Mouse (Mus musculus) T-helper 2 cell (primary cell): ENCODE data around the gene Ankrd65.
"Not testable (repeated sequence)": the region's sequence is repeated elsewhere in the genome, so short reads cannot be mapped to it uniquely, and the experiment has no call there.

Experiments
- in situ Hi-C: fragments of 300-600 bp; cut with MboI, MseI; formaldehyde crosslinking; loops from one replicate; pipeline ENCODE4 v1.15.1; 2025; ENCODE audit warnings: high pct_unique_total_duplicates

Ankrd65 gene

DNA sequence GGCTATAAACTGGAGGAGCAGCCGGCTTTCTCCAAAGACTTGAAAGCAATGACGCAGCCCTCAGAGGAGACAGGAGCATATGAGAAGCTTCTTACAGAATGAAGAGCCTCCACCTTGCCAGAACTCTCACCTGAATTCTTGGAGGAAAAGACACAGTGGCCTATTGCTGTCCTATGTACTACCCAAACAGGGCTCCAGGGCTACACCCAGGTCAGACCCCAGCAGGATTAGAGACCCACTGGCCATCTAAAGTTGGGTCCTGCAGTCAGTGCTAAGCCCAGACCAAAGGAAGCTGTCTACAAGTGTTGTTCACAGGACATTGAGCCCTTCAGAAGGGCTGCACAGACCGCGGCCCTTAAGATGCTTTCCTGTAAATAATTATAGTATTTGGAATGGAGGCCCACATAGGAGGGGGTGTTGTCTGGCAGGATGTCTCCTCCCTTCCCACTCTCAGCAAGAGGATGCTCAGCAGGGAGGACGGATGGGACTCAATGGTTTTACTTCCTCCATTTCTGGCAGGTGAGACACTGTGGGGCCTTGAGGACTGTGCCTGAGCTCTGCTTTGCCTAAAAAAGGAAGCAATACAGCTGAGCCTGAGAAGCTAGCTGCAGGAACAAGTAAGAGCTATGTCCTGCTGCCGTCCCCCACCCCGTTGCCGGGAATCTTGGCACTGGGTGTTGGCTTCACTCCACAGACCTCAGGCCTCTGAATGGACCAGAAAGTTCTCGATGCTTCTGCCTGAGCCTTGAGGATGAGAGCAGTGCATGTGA lies 15.1 kb upstream of the Ankrd65 start:
- in situ Hi-C loops: no loop called here

DNA sequence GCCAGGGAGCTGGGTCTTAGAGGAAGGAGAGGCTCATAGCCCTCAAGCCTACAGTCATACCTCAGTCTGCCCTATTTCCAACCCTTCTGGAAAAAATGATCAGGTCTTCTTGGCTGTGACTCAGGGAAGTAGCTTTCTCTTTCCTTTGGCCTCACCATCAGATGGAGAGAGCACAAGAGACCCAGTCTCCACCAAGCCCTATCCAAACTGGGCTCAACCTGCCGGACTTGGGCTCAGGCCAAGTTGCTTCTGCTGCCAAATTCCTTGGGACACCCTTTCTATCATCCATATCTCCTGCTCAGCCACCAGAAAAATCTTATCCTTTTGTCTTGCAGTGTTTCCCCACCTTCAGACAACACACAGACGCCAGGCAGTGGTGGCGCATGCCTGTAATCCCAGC lies 14.4 kb upstream of the Ankrd65 start:
- in situ Hi-C loops: no loop called here

DNA sequence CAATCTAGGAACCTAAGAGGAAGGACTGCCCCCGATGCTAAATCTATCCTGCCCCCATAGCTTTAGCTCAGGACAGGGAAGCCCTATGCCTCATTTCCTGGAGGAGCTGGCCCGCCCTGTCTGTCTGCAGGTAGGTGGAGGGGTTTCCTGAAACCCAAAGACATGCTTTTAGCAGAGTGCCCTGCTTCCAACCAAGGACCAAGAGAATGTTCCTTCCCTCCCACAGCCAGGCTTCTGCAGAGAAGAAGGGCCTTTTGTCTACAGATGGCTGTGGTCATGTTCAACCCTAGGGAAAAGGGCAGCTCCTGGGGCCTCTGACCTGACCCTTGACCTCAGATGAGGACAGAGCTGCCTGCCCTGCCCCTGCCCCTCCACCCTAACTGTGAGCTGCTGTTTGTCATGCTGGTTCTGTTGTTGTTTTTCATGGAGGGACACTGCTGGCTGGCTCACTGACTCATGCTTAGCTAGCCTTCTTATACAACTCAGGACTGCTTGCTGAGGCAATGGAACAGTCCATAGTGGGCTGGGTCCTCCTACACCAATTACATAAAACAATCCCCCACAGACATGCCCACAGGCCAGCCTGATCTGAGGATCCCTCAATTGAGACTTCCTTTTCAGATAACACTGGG lies 13.4 kb upstream of the Ankrd65 start:
- in situ Hi-C loops: no loop called here

DNA sequence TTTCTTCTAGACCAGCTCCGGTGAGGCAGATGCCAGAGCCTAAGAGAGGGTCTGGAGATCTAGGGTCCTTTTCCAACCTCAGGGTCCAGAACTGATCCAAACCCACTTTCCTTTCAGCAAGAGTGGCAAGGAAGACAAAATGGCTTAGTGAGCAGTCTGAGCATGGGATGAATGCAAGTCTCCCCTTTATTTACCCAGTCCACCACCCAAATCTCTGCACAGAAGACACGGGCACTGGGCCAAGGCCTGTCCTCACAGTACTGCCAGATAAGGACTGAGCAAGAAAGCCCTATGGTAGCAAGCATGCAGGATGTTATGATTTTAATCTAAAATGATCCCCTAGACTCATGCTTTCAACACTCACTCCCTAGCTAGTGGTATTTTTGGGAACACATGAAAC lies 12.4 kb upstream of the Ankrd65 start:
- in situ Hi-C loops: no loop called here

DNA sequence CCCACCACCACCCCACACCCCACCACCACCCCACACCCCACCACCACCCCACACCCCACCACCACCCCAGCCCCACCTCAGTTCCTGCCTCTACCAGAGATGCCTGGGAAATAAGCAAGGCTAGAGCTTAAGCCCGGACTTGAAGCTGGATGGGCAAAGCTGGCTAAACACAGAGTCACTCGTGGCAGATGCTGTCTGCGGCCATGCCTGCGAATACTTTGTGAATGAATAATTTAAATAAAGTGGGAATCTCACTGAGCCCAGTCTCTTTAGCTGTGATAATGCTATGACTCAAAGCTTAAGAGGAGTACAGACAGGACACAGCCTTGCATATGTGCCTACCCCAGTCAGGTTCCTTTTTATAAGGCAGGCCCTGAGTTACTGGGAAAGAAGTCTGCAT lies 10.7 kb upstream of the Ankrd65 start:
- in situ Hi-C loops: no loop called here

DNA sequence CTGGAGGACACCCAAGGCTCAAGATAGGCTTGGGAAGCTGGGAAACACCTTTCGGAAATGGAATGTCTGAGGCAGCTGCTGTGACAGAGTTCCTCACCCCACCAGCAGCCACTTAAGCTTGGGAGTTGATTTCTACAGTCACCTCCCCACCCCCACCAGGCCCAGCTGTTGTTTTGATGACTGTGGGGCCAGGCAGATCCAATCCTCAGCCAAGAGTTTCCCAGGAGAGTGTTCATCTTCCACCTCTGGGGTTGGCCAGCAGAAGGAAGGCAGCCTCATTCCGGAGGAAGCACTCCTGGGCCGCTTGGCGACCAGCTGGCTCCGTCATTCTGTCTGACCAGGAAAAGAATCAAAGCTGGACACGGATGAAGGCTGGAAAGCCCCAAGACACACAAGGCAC lies 9.3 kb upstream of the Ankrd65 start:
- in situ Hi-C loops: no loop called here

DNA sequence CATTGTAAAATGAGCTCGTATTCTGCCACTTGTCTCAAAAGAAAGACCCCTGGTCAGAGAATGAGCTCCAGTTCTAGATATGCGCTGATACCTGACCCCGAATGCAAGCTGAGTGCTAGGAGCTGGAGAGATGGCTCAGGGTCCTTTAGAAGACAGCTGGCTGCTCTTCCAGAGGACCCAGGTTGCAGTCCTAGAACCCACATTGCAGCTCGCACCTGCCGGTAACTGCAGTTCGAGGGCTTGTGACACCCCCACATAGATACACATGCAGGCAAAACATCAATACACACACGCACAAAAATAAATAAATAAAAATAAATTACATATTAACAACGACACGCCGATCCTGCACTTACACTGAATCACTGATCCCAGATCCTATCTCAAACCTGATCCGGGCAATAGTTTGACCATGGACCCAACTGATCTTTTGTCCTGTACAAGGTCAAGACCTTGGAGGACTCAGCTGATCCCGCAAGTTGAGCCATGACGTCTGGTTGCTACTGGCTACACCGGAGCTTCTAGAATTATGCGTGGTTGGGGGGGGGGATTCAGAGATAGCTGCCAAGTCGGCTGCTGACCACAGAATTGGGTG lies 6.7 kb upstream of the Ankrd65 start:
- in situ Hi-C loops: no loop called here

DNA sequence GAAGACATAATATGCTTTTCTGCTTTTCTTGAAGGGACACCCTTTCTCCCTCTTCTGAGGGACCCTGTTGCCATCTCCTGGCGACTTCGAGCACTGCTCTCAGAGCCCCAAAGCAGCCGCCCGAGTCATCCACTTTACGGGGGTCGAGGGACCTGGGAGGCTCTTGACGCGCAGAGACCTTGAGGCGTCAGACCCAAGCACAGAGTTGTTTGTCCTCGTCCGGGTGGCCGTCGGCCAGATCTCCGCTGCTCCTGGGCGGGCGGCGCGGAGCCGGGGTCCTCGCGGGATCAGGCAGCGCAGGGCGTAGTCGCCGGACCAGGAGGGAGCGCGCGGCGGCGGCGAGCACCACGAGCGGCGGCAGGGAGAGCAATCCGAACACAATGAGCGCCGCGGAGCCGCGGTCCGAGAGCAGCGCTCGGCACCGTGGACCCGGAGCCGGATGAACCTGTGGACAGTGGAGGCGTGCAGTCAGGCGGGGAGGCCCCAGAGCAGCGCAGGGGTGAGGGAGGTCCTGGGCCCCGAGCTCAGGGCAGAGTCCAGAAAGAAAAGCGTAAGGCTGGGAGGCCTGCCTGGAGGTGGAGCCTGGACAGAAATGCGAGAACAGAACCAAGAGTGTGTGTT lies 6.0 kb upstream of the Ankrd65 start:
- in situ Hi-C loops: no loop called here

DNA sequence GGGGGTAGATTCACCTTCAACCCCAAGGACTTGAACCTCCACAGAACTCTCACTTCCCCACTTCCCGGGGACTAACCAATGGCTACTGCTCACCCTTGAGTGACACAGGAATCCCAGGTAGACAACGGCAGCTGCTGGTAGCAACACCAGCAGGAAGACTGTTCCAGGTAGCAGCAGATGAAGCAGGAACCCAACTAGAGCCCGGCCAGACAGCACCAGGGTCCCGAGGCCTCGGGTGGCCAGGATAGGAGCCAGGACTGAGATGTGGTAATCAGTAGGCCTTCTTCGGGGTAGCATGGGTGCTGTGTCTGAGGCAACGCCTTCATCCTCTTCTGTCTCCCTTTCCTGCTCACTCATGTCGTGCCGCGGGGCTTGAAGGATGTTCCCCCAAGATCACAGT lies 5.0 kb upstream of the Ankrd65 start:
- in situ Hi-C loops: no loop called here

DNA sequence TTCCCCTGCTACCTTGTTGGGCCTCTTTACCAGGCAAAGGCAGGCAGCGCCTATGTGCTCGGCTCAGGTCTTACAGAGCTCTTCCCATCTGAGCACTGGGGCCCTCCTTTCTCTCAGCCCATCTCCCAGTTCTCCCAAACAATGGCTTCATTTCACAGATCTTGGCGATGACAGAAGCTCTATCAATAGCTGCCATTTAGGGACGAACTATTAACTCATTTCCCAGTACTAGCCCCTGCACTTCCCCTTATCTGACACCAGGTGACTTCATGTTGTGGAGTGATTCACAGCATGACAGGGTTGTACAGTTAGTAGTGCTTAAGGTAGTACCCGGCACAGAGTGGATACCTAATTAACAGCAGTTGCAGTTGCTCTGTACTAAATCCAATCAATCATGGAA lies 4.4 kb upstream of the Ankrd65 start, which contains the start of gene Tmem88b:
Gene Tmem88b (minus strand): TSS at position 56 of the 400 bp plus-strand sequence.
- in situ Hi-C loops: no loop called here

DNA sequence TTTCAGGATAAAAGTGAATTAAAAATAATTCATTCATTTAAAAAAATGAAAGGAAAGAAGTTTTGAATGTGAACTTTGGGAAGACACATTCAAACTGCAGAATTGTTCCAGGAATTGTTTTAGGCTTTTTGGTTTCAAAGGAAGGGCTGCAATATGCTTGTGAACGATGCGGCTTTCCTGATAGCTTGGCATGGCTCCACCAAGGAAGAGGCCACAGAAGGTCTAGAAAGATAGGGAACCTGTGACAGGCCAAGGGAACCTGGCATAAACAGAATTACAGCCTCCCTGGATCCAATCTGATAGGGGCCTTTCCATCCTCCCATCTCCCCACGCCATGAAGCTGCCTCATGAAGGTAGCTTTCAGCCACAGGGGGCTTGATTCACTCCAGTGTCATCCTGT lies 1.9 kb upstream of the Ankrd65 start:
- in situ Hi-C loops: no loop called here

DNA sequence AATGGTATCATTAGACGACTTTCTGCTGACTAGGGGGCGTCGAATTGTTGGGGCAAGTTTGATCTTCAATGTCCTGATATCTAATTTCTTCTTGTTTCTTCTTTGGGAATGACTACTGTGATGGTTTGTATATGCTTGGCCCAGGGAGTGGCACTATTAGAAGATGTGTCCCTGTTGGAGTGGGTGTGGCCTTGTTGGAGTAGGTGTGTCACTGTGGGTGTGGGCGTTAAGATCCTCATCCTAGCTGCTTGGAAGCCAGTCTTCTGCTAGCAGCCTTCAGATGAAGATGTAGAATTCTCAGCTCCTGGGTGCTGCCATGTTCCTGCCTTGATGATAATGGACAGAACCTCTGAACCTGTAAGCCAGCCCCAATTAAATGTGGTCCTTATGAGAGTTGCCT lies 1.4 kb upstream of the Ankrd65 start:
- in situ Hi-C loops: not testable (repeated sequence)

DNA sequence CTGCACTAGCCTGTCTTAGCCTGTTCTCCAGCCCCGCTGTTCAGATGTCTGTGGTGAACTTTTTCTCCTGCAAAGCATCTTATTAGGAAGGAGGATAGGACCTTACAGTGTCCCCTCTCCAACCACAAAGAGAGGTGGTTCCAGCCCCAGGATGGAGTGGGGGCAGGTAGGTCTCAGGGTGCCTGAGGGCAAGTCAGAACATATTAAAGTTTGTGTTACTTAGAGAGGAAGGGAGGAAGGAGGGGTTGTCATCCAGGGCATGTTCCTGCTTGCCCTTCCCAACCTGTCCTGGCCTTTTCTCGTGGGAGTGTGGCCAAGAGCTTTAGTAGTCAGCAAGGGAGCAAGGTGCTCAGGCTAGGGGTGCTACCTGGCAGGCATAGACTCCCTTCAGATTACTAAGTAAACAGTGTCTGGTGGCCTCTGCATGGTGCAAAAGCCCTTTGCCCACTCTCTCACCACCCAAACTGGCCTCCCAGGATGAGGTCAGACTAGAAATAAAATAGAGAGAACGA lies 467 bp downstream of the Ankrd65 start:
- in situ Hi-C loops: no loop called here

DNA sequence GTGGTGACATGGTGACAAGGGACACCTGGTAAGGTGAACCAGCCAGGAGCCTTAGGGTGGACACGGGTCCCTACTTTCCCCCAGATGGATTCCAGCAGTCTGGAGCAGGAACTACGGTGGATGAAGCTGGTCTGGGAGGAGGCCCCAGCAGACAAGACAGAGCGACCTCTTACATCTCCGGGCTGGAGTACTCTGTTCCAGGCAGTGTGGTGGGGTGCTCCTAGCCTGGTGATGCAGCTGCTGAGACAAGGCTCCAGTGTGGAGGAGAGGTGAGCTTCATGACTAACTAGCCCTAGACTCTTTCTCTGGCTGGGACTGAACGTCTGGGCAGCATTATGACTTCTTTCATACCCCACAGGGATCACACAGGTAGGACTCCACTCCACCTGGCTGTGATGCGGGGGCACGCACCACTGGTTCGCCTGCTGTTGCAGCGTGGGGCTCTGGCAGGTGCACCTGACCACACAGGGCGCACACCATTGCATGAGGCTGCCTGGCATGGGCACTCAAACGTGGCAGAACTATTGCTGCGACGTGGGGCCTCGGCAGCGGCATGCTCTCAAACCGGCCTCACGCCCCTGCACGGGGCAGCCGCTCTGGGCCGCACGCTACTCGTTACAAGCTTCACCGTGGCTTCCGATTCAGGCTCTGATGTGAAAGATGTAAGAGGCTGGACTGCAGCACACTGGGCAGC lies 1.1 kb downstream of the Ankrd65 start:
- in situ Hi-C loops: no loop called here

DNA sequence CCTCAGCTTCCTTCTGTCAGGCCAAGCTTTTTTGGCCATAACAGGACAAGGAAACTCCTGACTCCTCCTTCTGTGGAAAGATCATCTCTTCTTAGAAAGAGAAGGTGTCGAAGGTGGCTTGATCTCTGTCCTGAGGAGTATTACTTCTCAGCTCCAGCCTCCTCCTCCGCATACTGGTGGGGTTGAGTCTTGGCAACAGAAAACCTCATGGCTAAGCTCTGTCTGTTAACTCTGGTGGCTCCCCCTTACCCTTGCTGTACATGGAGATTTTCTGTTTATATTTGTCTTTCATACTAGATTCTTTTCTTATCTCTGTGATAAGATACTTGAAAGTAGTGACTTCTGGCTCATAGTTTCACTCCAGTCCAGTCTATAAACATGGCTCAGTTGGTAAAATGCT lies 3.5 kb downstream of the Ankrd65 start:
- in situ Hi-C loops: no loop called here

DNA sequence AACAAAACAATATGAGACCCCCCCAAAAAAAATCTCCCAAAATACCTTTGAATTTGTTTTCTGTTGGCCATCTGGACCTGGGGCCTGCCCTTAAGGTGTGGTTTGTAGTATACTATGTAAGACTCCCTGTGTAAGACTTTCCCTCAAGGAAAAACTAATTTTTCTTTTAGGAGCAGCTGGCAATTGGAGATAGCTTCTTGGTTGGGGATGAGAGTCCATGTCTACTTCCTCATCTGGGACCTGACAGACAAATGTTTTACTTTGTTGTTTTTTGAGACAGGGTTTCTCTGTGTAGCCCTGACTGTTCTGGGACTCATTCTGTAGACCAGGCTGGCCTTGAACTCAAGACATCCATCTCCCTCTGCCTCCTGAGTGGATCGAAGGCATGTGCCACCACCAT lies 11.8 kb downstream of the Ankrd65 start:
- in situ Hi-C loops: no loop called here

DNA sequence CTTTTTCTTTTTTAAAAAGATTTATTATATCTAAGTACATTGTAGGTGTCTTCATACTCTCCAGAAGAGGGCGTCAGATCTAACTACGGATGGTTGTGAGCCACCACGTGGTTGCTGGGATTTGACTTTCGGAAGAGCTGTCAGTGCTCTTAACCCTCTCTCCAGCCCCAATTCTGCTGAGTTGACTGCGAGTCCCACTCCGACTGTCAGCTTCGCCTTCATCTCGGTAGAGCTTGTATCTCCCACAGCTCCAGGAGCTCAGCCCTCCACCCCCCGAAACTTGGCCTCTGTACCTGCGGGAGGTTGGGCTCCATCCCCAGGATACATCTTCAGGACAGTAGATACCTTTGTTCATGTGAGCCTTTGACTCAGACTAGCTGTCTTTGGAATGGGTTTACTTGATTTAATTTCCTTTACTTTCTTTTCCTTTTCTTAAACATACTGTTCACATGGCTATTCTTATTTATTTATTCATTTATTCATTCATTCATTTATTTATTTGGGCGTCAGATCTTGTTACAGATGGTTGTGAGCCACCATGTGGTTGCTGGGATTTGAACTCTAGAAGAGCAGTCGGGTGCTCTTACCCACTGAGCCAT lies 12.6 kb downstream of the Ankrd65 start, which contains the start of gene Mrpl20:
Gene Mrpl20 (plus strand): TSS at position 138 of the 599 bp plus-strand sequence.
- in situ Hi-C loops: no loop called here

DNA sequence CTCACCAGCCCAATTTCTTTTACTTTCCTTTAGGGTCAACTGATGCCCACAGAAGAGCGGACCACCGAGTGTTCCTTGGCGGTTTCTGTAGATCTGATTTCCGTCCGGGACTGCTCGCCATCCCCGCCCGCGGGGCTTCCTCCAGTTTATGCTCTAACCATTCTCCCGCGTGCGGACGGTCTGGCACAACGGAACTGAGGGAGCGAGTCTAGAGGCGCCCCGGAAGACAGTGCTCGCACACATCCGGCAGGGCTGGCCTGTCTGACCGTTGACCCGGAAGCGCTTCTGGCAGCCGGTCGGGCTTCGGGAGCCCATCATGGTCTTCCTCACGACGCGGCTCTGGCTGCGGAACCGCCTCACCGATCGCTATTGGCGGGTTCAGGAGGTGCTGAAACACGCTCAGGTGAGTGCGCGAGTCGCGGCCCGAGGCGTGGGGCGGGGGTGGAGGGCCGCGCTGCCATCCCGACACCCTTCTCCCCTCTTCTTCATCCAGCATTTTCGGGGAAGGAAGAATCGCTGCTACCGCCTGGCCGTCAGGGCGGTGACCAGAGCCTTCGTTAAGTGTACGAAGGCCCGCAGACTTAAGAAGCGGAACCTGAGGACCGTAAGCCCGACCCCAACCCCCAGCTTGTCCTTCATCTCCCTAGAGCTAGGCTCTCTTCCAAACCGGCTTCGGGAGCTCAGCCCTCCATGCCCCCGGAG lies 13.3 kb downstream of the Ankrd65 start:
- in situ Hi-C loops: no loop called here

DNA sequence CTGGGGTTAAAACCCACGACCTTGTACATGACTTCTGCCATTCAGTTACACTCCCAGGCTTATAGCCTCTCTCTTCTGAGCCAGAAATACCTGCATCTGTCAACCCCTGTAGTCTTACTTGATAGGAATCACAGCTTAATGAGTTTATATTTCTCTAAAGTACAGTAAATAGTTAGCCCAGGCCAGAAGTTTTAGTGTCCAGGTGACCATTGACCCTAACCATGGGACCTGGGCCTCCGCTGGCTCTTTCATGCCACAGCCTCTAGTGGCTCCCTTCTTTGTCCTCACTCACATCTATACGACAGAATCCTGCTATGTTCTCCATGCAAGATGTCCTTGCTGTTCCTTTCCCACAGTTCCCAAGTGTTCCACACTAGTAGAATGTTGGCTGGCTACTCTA lies 17.6 kb downstream of the Ankrd65 start:
- in situ Hi-C loops: no loop called here

DNA sequence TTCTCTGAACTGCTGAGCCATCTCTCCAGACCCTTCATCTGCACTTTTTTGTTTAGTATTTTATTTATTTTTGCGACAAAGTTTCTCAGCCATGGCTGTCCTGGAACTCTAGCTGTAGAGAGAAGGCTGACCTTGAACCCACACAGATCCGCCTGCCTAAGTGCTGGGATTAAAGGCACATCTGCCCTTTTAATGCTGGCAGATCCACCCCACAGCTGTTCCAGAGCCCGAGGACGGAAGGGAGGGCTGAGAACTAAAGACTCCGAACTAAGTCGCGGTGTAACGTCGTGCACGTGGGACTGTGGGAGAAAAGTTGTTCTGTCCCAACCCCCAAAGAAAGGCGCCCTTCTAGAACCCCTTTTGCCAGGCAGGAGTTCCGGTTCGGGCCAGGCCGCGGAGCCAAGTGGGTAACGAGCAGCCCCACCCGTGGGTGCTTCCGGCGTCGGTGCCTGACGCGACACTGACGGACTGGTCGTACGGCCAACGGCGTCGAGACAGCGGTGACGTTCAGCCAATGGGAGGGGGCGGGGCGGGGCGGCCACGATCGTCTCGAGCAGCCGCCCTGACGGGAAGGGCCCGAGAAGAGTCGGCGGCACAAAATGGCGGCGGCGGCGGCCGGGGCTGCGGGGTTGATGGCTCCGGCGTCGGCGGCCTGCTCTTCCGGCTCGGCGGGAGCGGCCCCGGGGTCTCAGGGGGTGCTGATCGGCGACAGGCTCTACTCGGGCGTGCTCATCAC lies 21.9 kb downstream of the Ankrd65 start, which contains the start of gene Ccnl2:
Gene Ccnl2 (plus strand): TSS at position 561 of the 736 bp plus-strand sequence.
- in situ Hi-C loops: no loop called here
